Mouse (Mus musculus): ENCODE data around the gene Cdh23.

- TF ChIP-seq CTCF (IDR thresholded peaks at IDR 0.05; ENCODE audit: low read depth, low read length) = no peak
- no peak for TF ChIP-seq POLR2A (IDR thresholded peaks at IDR 0.05; ENCODE audit: borderline replicate concordance, low read depth, low read length)
Measured at GRCm38 (mm10) chr10:60390177-60390903, 305.9 kb downstream of the Cdh23 start.

Measured in bone marrow macrophage, adult 2 months (primary cell).